Mouse (Mus musculus) limb, embryonic 11.5 days (tissue): ENCODE results near the gene Pear1. TPM values are rescaled to one million over a fixed set of nuclear protein-coding genes. Genes with fewer than 3 reads are reported as not detected.

Experiments used
- ATAC-seq: fragments of 200-750 bp; cut with Nextera tagmentation; 2 replicates; pipeline ENCODE4 v1.8.0; 2017; ENCODE audit warnings: low read depth; ENCODE audit not compliant: insufficient number of reproducible peaks, low FRiP score, low TSS enrichment
- DNase-seq: peaks from one replicate; pipeline ENCODE4 v3.0.0-alpha.2; 2015; ENCODE audit warnings: low spot score
- H3K27ac ChIP-seq: fragments of 300-500 bp; sonication (generic); replicated peaks from 2 replicates; pipeline ENCODE4 v1.5.1; 2014; ENCODE audit warnings: low read depth, mild to moderate bottlenecking, low read length
- H3K27me3 ChIP-seq: fragments of 300-500 bp; sonication (generic); 2 replicates; pipeline ENCODE4 v1.6.1; 2014; ENCODE audit warnings: mild to moderate bottlenecking, low read length, mixed read lengths; ENCODE audit not compliant: control insufficient read depth, insufficient read depth
- H3K36me3 ChIP-seq: fragments of 300-500 bp; sonication (generic); 2 replicates; pipeline ENCODE4 v1.6.1; 2014; ENCODE audit warnings: mild to moderate bottlenecking, low read length, moderate library complexity, mixed read lengths; ENCODE audit not compliant: control insufficient read depth, insufficient read depth
- H3K4me1 ChIP-seq: fragments of 300-500 bp; sonication (generic); 2 replicates; pipeline ENCODE4 v1.6.1; 2014; ENCODE audit warnings: low read length, mixed read lengths; ENCODE audit not compliant: control insufficient read depth, insufficient read depth
- H3K4me2 ChIP-seq: fragments of 300-500 bp; sonication (generic); 2 replicates; pipeline ENCODE4 v1.6.1; 2014; ENCODE audit warnings: low read depth, mild to moderate bottlenecking, moderate library complexity; ENCODE audit not compliant: severe bottlenecking
- H3K4me3 ChIP-seq: fragments of 300-500 bp; sonication (generic); 2 replicates; pipeline ENCODE4 v1.5.1; 2014; ENCODE audit warnings: low read depth, low read length
- H3K9ac ChIP-seq: fragments of 300-500 bp; sonication (generic); 2 replicates; pipeline ENCODE4 v1.6.1; 2014; ENCODE audit warnings: mild to moderate bottlenecking, low read length
- H3K9me3 ChIP-seq: fragments of 300-500 bp; sonication (generic); 2 replicates; pipeline ENCODE4 v1.6.1; 2016; ENCODE audit warnings: low read length; ENCODE audit not compliant: control insufficient read depth
- WGBS: fragments of 180-500 bp; shearing (Covaris S2); extraction: QIAGEN DNeasy Blood & Tissue Kit; methylation state at CpG from one replicate; pipeline ENCODE4 v1.1.7; 2014; 5-methylcytosine and 5-hydroxymethylcytosine counted together
- polyA plus RNA-seq: library from polyadenylated mRNA; unstranded; fragments of >200 nt; fragmentation: Nextera tagmentation; extraction: Ambion mirVana; gene quantifications from 2 replicates; pipeline ENCODE4 v1.2.1, GENCODE M21; 2014

Pear1 gene
- polyA plus RNA-seq, 1 experiment from 2014 or later, result 11.3 TPM

- no peak for DNase-seq
- no peak overlapping the region for H3K4me3 ChIP-seq
- H3K4me1 ChIP-seq, result no peaks in the 10 kb centered on the region
- H3K27me3 ChIP-seq, result peaks cover 9% of the 10 kb centered on the region; the same call in 1 of the 2 replicates
- no peak overlapping the region for H3K9ac ChIP-seq
- no peak for ATAC-seq
- H3K36me3 ChIP-seq, result no peaks in the 10 kb centered on the region
- no peak overlapping the region for H3K4me2 ChIP-seq
- H3K9me3 ChIP-seq, result no peaks in the 10 kb centered on the region
- H3K27ac ChIP-seq, result no peak overlapping the region
- WGBS, result 87% methylated on average over 25 of the region's 25 CpGs
Observed at GRCm38 (mm10) chr3:87783282-87784023, 40.7 kb downstream of the Pear1 start.

- no peak for ATAC-seq
- DNase-seq, result no peak
- no peaks in the 10 kb centered on the region for H3K9me3 ChIP-seq
- no peak overlapping the region for H3K4me2 ChIP-seq
- H3K4me1 ChIP-seq, result no peaks in the 10 kb centered on the region
- H3K27me3 ChIP-seq, result peaks cover 19% of the 10 kb centered on the region
- no peak overlapping the region for H3K27ac ChIP-seq
- H3K36me3 ChIP-seq, result no peaks in the 10 kb centered on the region
- 68% methylated on average over 2 of the region's 2 CpGs for WGBS
- no peak overlapping the region for H3K4me3 ChIP-seq
- no peak overlapping the region for H3K9ac ChIP-seq
Observed at GRCm38 (mm10) chr3:87779086-87779485, 45.0 kb downstream of the Pear1 start.

GRCm38 (mm10) chr3:87778283-87778682, 45.8 kb downstream of the Pear1 start:
- H3K27ac ChIP-seq, result no peak overlapping the region
- peaks cover 19% of the 10 kb centered on the region for H3K27me3 ChIP-seq
- H3K9ac ChIP-seq, result no peak overlapping the region
- no peaks in the 10 kb centered on the region for H3K9me3 ChIP-seq
- H3K4me2 ChIP-seq, result no peak overlapping the region
- WGBS, result 66% methylated on average over 23 of the region's 23 CpGs
- no peak for ATAC-seq
- H3K36me3 ChIP-seq, result no peaks in the 10 kb centered on the region
- no peak for DNase-seq
- no peak overlapping the region for H3K4me3 ChIP-seq
- H3K4me1 ChIP-seq, result no peaks in the 10 kb centered on the region; the same call in 1 of the 2 replicates

- no peaks in the 10 kb centered on the region for H3K27me3 ChIP-seq
- H3K27ac ChIP-seq, result no peak overlapping the region
- no peak overlapping the region for H3K4me2 ChIP-seq
- 55% methylated on average over 6 of the region's 6 CpGs for WGBS
- no peak overlapping the region for H3K4me3 ChIP-seq
- H3K9me3 ChIP-seq, result no peaks in the 10 kb centered on the region
- H3K36me3 ChIP-seq, result no peaks in the 10 kb centered on the region
- no peak overlapping the region for H3K9ac ChIP-seq
- no peak for DNase-seq
- peaks cover 13% of the 10 kb centered on the region for H3K4me1 ChIP-seq
- ATAC-seq, result no peak
Observed at GRCm38 (mm10) chr3:87771088-87771487, 53.0 kb downstream of the Pear1 start.

- Histone ChIP-seq H3K4me3 (no peak overlapping the region), H3K36me3 (no peaks in the 10 kb centered on the region), H3K9ac (no peak overlapping the region), H3K27me3 (no peaks in the 10 kb centered on the region), H3K4me2 (no peak overlapping the region), H3K9me3 (no peaks in the 10 kb centered on the region), H3K4me1 (peaks cover 21% of the 10 kb centered on the region), H3K27ac (no peak overlapping the region)
- ATAC-seq, result no peak
- WGBS, result 0% methylated on average over 4 of the region's 4 CpGs
- peak; percentile 66 for DNase-seq
Observed at GRCm38 (mm10) chr3:87770280-87770679, 53.8 kb downstream of the Pear1 start.

GRCm38 (mm10) chr3:87769506-87769905, 54.6 kb downstream of the Pear1 start:
- WGBS, result 74% methylated on average over 8 of the region's 8 CpGs
- no peak overlapping the region for H3K9ac ChIP-seq
- H3K36me3 ChIP-seq, result no peaks in the 10 kb centered on the region
- H3K27me3 ChIP-seq, result no peaks in the 10 kb centered on the region
- H3K9me3 ChIP-seq, result no peaks in the 10 kb centered on the region
- H3K4me3 ChIP-seq, result no peak overlapping the region
- ATAC-seq, result no peak
- DNase-seq, result no peak
- H3K27ac ChIP-seq, result no peak overlapping the region
- no peak overlapping the region for H3K4me2 ChIP-seq
- peaks cover 29% of the 10 kb centered on the region for H3K4me1 ChIP-seq

- WGBS, result 1% methylated on average over 36 of the region's 37 CpGs
- ATAC-seq (peak; percentile 72; the same call in 1 of the 2 replicates), DNase-seq (peak; percentile 90)
- Histone ChIP-seq H3K27ac (peak overlapping the region; percentile 2; the same call in 1 of the 2 replicates), H3K9me3 (no peaks in the 10 kb centered on the region), H3K4me3 (peak overlapping the region; percentile 44), H3K27me3 (no peaks in the 10 kb centered on the region), H3K9ac (peak overlapping the region; percentile 50), H3K36me3 (no peaks in the 10 kb centered on the region), H3K4me2 (peak overlapping the region; percentile 49), H3K4me1 (peaks cover 36% of the 10 kb centered on the region)
Observed at GRCm38 (mm10) chr3:87768844-87769243, 55.3 kb downstream of the Pear1 start.

- H3K36me3 ChIP-seq, result no peaks in the 10 kb centered on the region
- no peak for ATAC-seq
- DNase-seq, result no peak
Observed at GRCm38 (mm10) chr3:87768431-87768830, 55.7 kb downstream of the Pear1 start.

More at GRCm38 (mm10) chr3:87768431-87768830, 55.7 kb downstream of the Pear1 start:
- WGBS, result 48% methylated on average over 6 of the region's 6 CpGs
- peak overlapping the region; percentile 2; the same call in 1 of the 2 replicates for H3K27ac ChIP-seq
- no peaks in the 10 kb centered on the region for H3K27me3 ChIP-seq
- H3K4me3 ChIP-seq, result peak overlapping the region; percentile 44
- H3K9ac ChIP-seq, result peak overlapping the region; percentile 50
- H3K4me2 ChIP-seq, result peak overlapping the region; percentile 49
- no peaks in the 10 kb centered on the region for H3K9me3 ChIP-seq
- H3K4me1 ChIP-seq, result peaks cover 40% of the 10 kb centered on the region
